Mouse (Mus musculus): Measurements from ENCODE around the gene Akt2. TPM values are rescaled to one million over a fixed set of nuclear protein-coding genes. Genes with fewer than 3 reads are reported as not detected.

The Akt2 gene
- polyA plus RNA-seq, 1 experiment from 2014 or later: 114 TPM

- Histone ChIP-seq H3K27me3 (replicated peaks; ENCODE audit: control insufficient read depth, insufficient read depth, low read length) (peaks cover 45% of the 10 kb centered on the region), H3K9ac (ENCODE audit: low read depth, low read length) (no peak overlapping the region), H3K27ac (replicated peaks; ENCODE audit: low read depth, low read length) (no peak overlapping the region), H3K4me2 (ENCODE audit: low read depth, low read length) (no peak overlapping the region), H3K36me3 (ENCODE audit: control insufficient read depth, insufficient read depth, low read length) (peaks cover 35% of the 10 kb centered on the region), H3K4me1 (ENCODE audit: control insufficient read depth, insufficient read depth, low read length) (0 out of 2 replicates have a peak, but pooled peaks cover 3% of the 10 kb centered on the region), H3K9me3 (ENCODE audit: control insufficient read depth, low read length) (no peaks in the 10 kb centered on the region), H3K4me3 (ENCODE audit: low read depth, low read length) (no peak overlapping the region)
- peak; percentile 10 for DNase-seq (ENCODE audit: low spot score)
- ATAC-seq (ENCODE audit: low read depth): no peak
- WGBS: 65% methylated on average over 19 of the region's 20 CpGs
Observed at GRCm38 (mm10) chr7:27654607-27655276, 63.4 kb downstream of the Akt2 start.

GRCm38 (mm10) chr7:27655545-27655944 lies 64.2 kb downstream of the Akt2 start:
- 69% methylated on average over 11 of the region's 11 CpGs for WGBS

GRCm38 (mm10) chr7:27656600-27656999 lies 65.2 kb downstream of the Akt2 start:
- H3K9ac ChIP-seq (ENCODE audit: low read depth, low read length): no peak overlapping the region
- peaks cover 45% of the 10 kb centered on the region for H3K27me3 ChIP-seq (replicated peaks; ENCODE audit: control insufficient read depth, insufficient read depth, low read length)

More at GRCm38 (mm10) chr7:27655545-27655944, 64.2 kb downstream of the Akt2 start:
- H3K27ac ChIP-seq (replicated peaks; ENCODE audit: low read depth, low read length): no peak overlapping the region
- H3K36me3 ChIP-seq (ENCODE audit: control insufficient read depth, insufficient read depth, low read length): peaks cover 39% of the 10 kb centered on the region
- DNase-seq (ENCODE audit: low spot score) (no peak), ATAC-seq (ENCODE audit: low read depth) (no peak)
- peaks cover 45% of the 10 kb centered on the region for H3K27me3 ChIP-seq (replicated peaks; ENCODE audit: control insufficient read depth, insufficient read depth, low read length)
- 0 out of 2 replicates have a peak, but pooled peaks cover 3% of the 10 kb centered on the region for H3K4me1 ChIP-seq (ENCODE audit: control insufficient read depth, insufficient read depth, low read length)
- no peaks in the 10 kb centered on the region for H3K9me3 ChIP-seq (ENCODE audit: control insufficient read depth, low read length)
- H3K4me2 ChIP-seq (ENCODE audit: low read depth, low read length): no peak overlapping the region
- no peak overlapping the region for H3K9ac ChIP-seq (ENCODE audit: low read depth, low read length)
- no peak overlapping the region for H3K4me3 ChIP-seq (ENCODE audit: low read depth, low read length)

GRCm38 (mm10) chr7:27657824-27658395 lies 66.6 kb downstream of the Akt2 start:
- ATAC-seq (ENCODE audit: low read depth) (no peak), DNase-seq (ENCODE audit: low spot score) (no peak)
- no peak overlapping the region for H3K9ac ChIP-seq (ENCODE audit: low read depth, low read length)
- H3K4me3 ChIP-seq (ENCODE audit: low read depth, low read length): no peak overlapping the region
- no peak overlapping the region for H3K27ac ChIP-seq (replicated peaks; ENCODE audit: low read depth, low read length)
- H3K4me1 ChIP-seq (ENCODE audit: control insufficient read depth, insufficient read depth, low read length): 0 out of 2 replicates have a peak, but pooled peaks cover 3% of the 10 kb centered on the region
- peaks cover 38% of the 10 kb centered on the region for H3K27me3 ChIP-seq (replicated peaks; ENCODE audit: control insufficient read depth, insufficient read depth, low read length)
- WGBS: 56% methylated on average over 33 of the region's 53 CpGs
- peaks cover 53% of the 10 kb centered on the region for H3K36me3 ChIP-seq (ENCODE audit: control insufficient read depth, insufficient read depth, low read length)
- no peak overlapping the region for H3K4me2 ChIP-seq (ENCODE audit: low read depth, low read length)
- no peaks in the 10 kb centered on the region for H3K9me3 ChIP-seq (ENCODE audit: control insufficient read depth, low read length)

More at GRCm38 (mm10) chr7:27656600-27656999, 65.2 kb downstream of the Akt2 start:
- Histone ChIP-seq H3K27ac (replicated peaks; ENCODE audit: low read depth, low read length) (no peak overlapping the region), H3K4me1 (ENCODE audit: control insufficient read depth, insufficient read depth, low read length) (0 out of 2 replicates have a peak, but pooled peaks cover 3% of the 10 kb centered on the region), H3K36me3 (ENCODE audit: control insufficient read depth, insufficient read depth, low read length) (peaks cover 49% of the 10 kb centered on the region), H3K4me3 (ENCODE audit: low read depth, low read length) (no peak overlapping the region), H3K9me3 (ENCODE audit: control insufficient read depth, low read length) (no peaks in the 10 kb centered on the region), H3K4me2 (ENCODE audit: low read depth, low read length) (no peak overlapping the region)
- DNase-seq (ENCODE audit: low spot score) (no peak), ATAC-seq (ENCODE audit: low read depth) (no peak)
- 88% methylated on average over 14 of the region's 16 CpGs for WGBS

- Histone ChIP-seq H3K27ac (replicated peaks; ENCODE audit: low read depth, low read length) (no peak overlapping the region), H3K4me2 (ENCODE audit: low read depth, low read length) (no peak overlapping the region), H3K4me3 (ENCODE audit: low read depth, low read length) (no peak overlapping the region), H3K36me3 (ENCODE audit: control insufficient read depth, insufficient read depth, low read length) (peaks cover 56% of the 10 kb centered on the region), H3K4me1 (ENCODE audit: control insufficient read depth, insufficient read depth, low read length) (0 out of 2 replicates have a peak, but pooled peaks cover 1% of the 10 kb centered on the region), H3K9ac (ENCODE audit: low read depth, low read length) (no peak overlapping the region), H3K9me3 (ENCODE audit: control insufficient read depth, low read length) (no peaks in the 10 kb centered on the region), H3K27me3 (replicated peaks; ENCODE audit: control insufficient read depth, insufficient read depth, low read length) (peaks cover 27% of the 10 kb centered on the region)
- ATAC-seq (ENCODE audit: low read depth) (no peak), DNase-seq (ENCODE audit: low spot score) (no peak)
- 67% methylated on average over 14 of the region's 14 CpGs for WGBS
Observed at GRCm38 (mm10) chr7:27658712-27659663, 67.6 kb downstream of the Akt2 start.

GRCm38 (mm10) chr7:27662038-27662437 lies 70.7 kb downstream of the Akt2 start:
- 90% methylated on average over 4 of the region's 4 CpGs for WGBS
- Histone ChIP-seq H3K27me3 (replicated peaks; ENCODE audit: control insufficient read depth, insufficient read depth, low read length) (peaks cover 13% of the 10 kb centered on the region; the same call in 1 of the 2 replicates), H3K9ac (ENCODE audit: low read depth, low read length) (no peak overlapping the region), H3K36me3 (ENCODE audit: control insufficient read depth, insufficient read depth, low read length) (peaks cover 67% of the 10 kb centered on the region), H3K4me1 (ENCODE audit: control insufficient read depth, insufficient read depth, low read length) (no peaks in the 10 kb centered on the region), H3K9me3 (ENCODE audit: control insufficient read depth, low read length) (no peaks in the 10 kb centered on the region), H3K4me3 (ENCODE audit: low read depth, low read length) (no peak overlapping the region), H3K27ac (replicated peaks; ENCODE audit: low read depth, low read length) (no peak overlapping the region), H3K4me2 (ENCODE audit: low read depth, low read length) (no peak overlapping the region)
- DNase-seq (ENCODE audit: low spot score) (no peak), ATAC-seq (ENCODE audit: low read depth) (no peak)

- Histone ChIP-seq H3K9ac (ENCODE audit: low read depth, low read length) (peak overlapping the region; percentile 88), H3K27me3 (replicated peaks; ENCODE audit: control insufficient read depth, insufficient read depth, low read length) (no peaks in the 10 kb centered on the region), H3K27ac (replicated peaks; ENCODE audit: low read depth, low read length) (no peak overlapping the region), H3K4me2 (ENCODE audit: low read depth, low read length) (peak overlapping the region; percentile 97), H3K4me3 (ENCODE audit: low read depth, low read length) (peak overlapping the region; percentile 91), H3K36me3 (ENCODE audit: control insufficient read depth, insufficient read depth, low read length) (peaks cover 21% of the 10 kb centered on the region), H3K4me1 (ENCODE audit: control insufficient read depth, insufficient read depth, low read length) (peaks cover 17% of the 10 kb centered on the region), H3K9me3 (ENCODE audit: control insufficient read depth, low read length) (no peaks in the 10 kb centered on the region)
- WGBS: 58% methylated on average over 8 of the region's 9 CpGs
- no peak for ATAC-seq (ENCODE audit: low read depth)
- no peak for DNase-seq (ENCODE audit: low spot score)
Observed at GRCm38 (mm10) chr7:27673064-27673574, 81.8 kb downstream of the Akt2 start.

- ATAC-seq (ENCODE audit: low read depth): no peak
- H3K4me1 ChIP-seq (ENCODE audit: control insufficient read depth, insufficient read depth, low read length): peaks cover 17% of the 10 kb centered on the region
- H3K36me3 ChIP-seq (ENCODE audit: control insufficient read depth, insufficient read depth, low read length): peaks cover 17% of the 10 kb centered on the region
- peak overlapping the region; percentile 88 for H3K9ac ChIP-seq (ENCODE audit: low read depth, low read length)
- DNase-seq (ENCODE audit: low spot score): no peak
- WGBS: 0% methylated on average over 20 of the region's 52 CpGs
- no peaks in the 10 kb centered on the region for H3K9me3 ChIP-seq (ENCODE audit: control insufficient read depth, low read length)
- H3K4me3 ChIP-seq (ENCODE audit: low read depth, low read length): peak overlapping the region; percentile 91
- no peaks in the 10 kb centered on the region for H3K27me3 ChIP-seq (replicated peaks; ENCODE audit: control insufficient read depth, insufficient read depth, low read length)
- H3K4me2 ChIP-seq (ENCODE audit: low read depth, low read length): peak overlapping the region; percentile 97
- H3K27ac ChIP-seq (replicated peaks; ENCODE audit: low read depth, low read length): no peak overlapping the region
Observed at GRCm38 (mm10) chr7:27673575-27674131, 82.3 kb downstream of the Akt2 start.

All from embryonic facial prominence, embryonic 14.5 days (tissue).